Mouse (Mus musculus) lung, postnatal 0 days (tissue): ENCODE measurements at regions not wholly inside any gene's neighbourhood (a gene's known extent, or its start where the extent isn't known, plus 50 kb on each side); places are given as distances from the start of the nearest gene placed in this dataset.

Experiments
- CTCF ChIP-seq: IDR thresholded peaks from 2 replicates; pipeline ENCODE4 v1.5.1; 2016; ENCODE audit warnings: antibody characterized with exemption, mild to moderate bottlenecking
- EP300 ChIP-seq: IDR thresholded peaks from 2 replicates; pipeline ENCODE4 v1.6.1; 2016; ENCODE audit warnings: antibody characterized with exemption, mild to moderate bottlenecking, control low read depth

DNA sequence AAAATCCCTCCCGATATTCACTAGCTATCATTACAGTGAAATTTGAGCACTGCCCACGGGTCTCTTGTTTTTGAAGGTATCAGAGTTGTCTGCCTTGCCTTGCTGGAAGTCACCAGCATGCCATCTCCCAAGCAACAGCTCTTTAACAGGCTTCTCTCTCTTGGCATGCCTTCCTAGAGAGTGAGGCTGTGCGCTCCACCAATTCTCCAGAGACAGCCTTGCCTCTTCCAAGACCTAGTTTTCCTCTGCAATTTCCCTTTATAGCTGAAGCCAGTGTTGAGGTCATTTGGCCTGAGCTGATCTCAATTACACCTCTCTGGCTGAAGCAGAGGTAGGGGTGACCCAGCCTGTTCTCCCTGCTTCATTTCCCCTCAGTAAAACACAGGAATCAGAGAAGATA is 477.3 kb upstream of the Arid1b start:
- TF ChIP-seq EP300 (no peak), CTCF (no peak)
